Mouse (Mus musculus): ENCODE data around the gene Slc22a14.

DNA sequence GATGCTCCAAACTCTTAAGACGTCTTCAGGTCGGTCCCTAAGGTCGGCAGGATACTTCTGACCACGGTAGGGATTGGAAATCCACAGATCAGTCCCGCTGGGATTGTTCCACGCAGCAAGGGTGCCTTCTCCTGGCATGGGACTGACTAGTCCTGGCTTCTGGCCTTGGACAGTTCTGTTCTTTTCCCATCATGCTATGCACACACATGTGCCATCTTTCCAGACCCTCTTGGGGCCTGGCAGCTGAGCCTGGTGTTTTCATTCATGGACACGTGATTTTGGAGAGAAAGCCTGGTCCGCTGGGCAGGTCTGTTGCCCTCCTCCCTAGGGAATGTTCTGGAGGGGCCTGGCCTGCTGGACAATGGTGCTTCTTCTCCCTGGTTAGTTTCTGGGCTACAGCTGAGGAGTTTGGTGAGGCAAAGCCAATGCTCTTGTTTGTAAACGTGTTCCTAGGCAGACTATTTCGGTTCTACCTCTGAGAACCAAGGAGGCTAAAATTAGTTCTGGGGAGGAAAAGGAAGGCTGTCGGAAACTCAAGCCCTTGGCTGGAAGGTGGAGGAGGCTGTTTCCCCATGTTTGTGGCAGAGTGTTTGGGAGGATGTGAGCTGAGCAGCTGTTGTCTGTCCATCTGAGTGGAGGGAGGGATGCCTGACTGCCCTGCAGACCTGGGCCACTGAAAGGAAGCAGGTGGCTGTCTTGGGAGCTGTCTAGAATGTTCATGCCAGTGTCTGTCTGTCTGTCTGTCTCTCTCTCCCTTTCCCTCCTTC lies 43.7 kb upstream of the Slc22a14 start:
- no peak for TF ChIP-seq CTCF (IDR thresholded peaks at IDR 0.05; ENCODE audit: low read depth, low read length)
- TF ChIP-seq POLR2A (IDR thresholded peaks at IDR 0.05; ENCODE audit: insufficient read depth, low read length), result no peak
